Mouse (Mus musculus) testis, adult 2 months (tissue): Measurements from ENCODE around the gene Tbcc.

ENCODE experiments used
- CTCF ChIP-seq: fragments of 200-500 bp; IDR thresholded peaks from 2 replicates; pipeline ENCODE4 v1.5.1; 2012; ENCODE audit warnings: low read depth, mild to moderate bottlenecking, inconsistent platforms, low read length, moderate library complexity; ENCODE audit not compliant: control insufficient read depth, insufficient read depth, insufficient replicate concordance
- POLR2A ChIP-seq: fragments of 200-500 bp; IDR thresholded peaks from 2 replicates; pipeline ENCODE4 v1.6.1; 2012; ENCODE audit warnings: low read depth, mild to moderate bottlenecking, inconsistent platforms, low read length, moderate library complexity; ENCODE audit not compliant: control insufficient read depth

DNA sequence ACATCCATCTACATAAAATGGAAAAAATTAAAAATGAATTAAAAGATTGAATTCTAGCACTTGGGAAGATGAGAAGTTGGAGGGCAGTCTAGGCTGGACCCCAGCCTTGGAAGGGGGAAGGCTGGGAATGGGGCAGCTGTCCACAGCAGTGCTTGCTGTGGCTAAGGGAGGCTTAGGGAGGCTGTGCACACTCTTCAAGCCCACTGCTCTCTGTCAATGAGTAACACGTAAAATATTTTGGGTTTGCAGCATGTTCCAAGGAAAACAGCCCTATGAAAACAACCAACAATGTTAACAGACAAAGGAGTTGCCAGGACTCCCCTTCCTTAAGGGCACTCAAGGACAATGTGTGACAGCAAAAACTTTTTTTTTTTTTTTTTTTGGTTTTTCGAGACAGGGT lies 47.5 kb upstream of the Tbcc start:
- TF ChIP-seq CTCF (no peak), POLR2A (no peak)
